Mouse (Mus musculus): ENCODE measurements at regions not wholly inside any gene's neighbourhood (a gene's known extent, or its start where the extent isn't known, plus 50 kb on each side); places are given as distances from the start of the nearest gene placed in this dataset.

DNA sequence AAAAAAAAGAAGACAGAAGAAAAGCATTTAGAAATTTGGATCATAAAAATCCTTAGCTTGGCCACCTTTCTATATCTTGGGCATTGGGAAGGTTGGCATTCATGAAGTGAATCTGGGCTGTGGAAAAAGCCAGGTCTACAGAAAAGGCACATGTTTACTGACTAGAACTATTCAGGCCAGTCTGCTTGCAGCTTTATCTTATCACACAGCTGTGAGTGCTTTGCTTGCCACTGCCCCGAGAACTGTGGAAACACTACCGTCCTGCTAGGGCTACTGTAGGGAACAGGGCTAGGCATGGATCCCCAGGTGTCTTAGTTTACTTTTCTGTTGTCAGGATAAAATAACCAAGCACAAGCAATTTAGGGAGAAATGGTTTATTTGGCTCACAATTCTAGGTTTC is 63.4 kb upstream of the Med14 start:
- TF ChIP-seq CTCF (IDR thresholded peaks at IDR 0.05; ENCODE audit: low read depth, low read length) (no peak), EP300 (IDR thresholded peaks at IDR 0.05; ENCODE audit: insufficient read depth, low read depth, low read length) (no peak)
